Mouse (Mus musculus): ENCODE data around the gene Eya4.

DNA sequence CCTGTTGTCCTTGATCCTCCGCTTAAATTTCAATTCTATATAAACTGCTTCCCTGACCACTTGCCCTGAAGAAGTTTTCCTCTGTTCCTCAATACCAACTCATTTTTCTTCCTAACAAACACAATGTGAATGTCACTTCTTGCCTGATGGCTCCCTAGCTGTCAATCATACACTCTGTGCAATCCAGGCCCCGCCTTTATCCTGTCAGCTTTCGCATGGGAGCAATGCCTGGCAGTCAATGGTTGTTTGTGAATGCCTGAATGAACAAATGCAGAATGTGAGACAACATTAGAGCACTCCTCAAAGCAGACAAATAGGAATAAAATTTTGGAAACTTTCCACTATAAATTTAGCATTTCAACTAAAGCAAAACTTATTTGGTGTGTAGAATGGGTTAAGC lies 104.1 kb downstream of the Eya4 start:
- TF ChIP-seq EP300 (IDR thresholded peaks at IDR 0.05) (no peak), CTCF (IDR thresholded peaks at IDR 0.05) (no peak)
